Mouse (Mus musculus) heart, adult 18-20 months (tissue): ENCODE data around the gene Grcc10. TPM values are rescaled to one million over a fixed set of nuclear protein-coding genes. Genes with fewer than 3 reads are reported as not detected.

Experiments used
- DNase-seq, 2 experiments: peaks; one replicate each; pipeline ENCODE4 v3.0.0; 2021 to 2022; ENCODE audit warnings: mixed read lengths in 1 of 2
- microRNA-seq, 2 experiments: library from miRNA; unstranded; fragments of <30 nt; microRNA quantifications; one replicate each; pipeline ENCODE4 v1.2.0; 2022
- total RNA-seq, 2 experiments: library from RNA; stranded (reverse); gene quantifications; 2 replicates each; pipeline ENCODE4 v1.2.3; 2021

Grcc10 gene
- total RNA-seq, 2 experiments from 2014 or later = 277 to 290 TPM

- no peak for DNase-seq
These were observed 38.9 kb downstream of the Grcc10 start for GRCm38 (mm10) chr6:124702102-124702783.

GRCm38 (mm10) chr6:124701338-124701737 is 39.8 kb downstream of the Grcc10 start:
- DNase-seq = no peak

- DNase-seq = peak; percentile 79 to 87
These were observed 41.1 kb downstream of the Grcc10 start for GRCm38 (mm10) chr6:124699962-124700610.

GRCm38 (mm10) chr6:124699366-124699765 is 41.8 kb downstream of the Grcc10 start:
- no peak for DNase-seq

GRCm38 (mm10) chr6:124698751-124699150 is 42.4 kb downstream of the Grcc10 start:
- DNase-seq = no peak

GRCm38 (mm10) chr6:124696441-124697150 is 44.6 kb downstream of the Grcc10 start:
- peak in 1 of 2 experiments; percentile 31 for DNase-seq

- DNase-seq = peak; percentile 83 to 88
These were observed 46.8 kb downstream of the Grcc10 start for GRCm38 (mm10) chr6:124694166-124694955.

GRCm38 (mm10) chr6:124693243-124693981 is 47.8 kb downstream of the Grcc10 start:
- DNase-seq = no peak

GRCm38 (mm10) chr6:124690517-124690916 is 50.7 kb downstream of the Grcc10 start:
- no peak for DNase-seq

Small RNAs within 50 kb of the gene (microRNA-seq; reads per million reads assigned to microRNA genes)
- gene Mir141 (25.9 to 30.7 reads per million in 2 experiments), gene Mir200c (366 to 2,357 reads per million in 2 experiments)

Other genes starting within 250 kb of the Grcc10 start
- 1 to 10 TPM; 1.3 to 2.1 TPM for gene C1rl, start 248.3 kb downstream of the Grcc10 start, total RNA-seq
- 10 to 100 TPM; 12.0 to 17.7 TPM for gene C1ra, start 229.0 kb downstream of the Grcc10 start, total RNA-seq
- 10 to 100 TPM; 27.9 to 33.2 TPM for gene C1s1, start 199.0 kb downstream of the Grcc10 start, total RNA-seq
- gene C1rb, start 171.1 kb downstream of the Grcc10 start, total RNA-seq = 1 to 10 TPM; 1.9 TPM
- gene C1s2, start 105.3 kb downstream of the Grcc10 start, total RNA-seq = under 1 TPM; 0.57 to 0.90 TPM
- gene Lpcat3, start 78.3 kb downstream of the Grcc10 start, total RNA-seq = 10 to 100 TPM; 37.3 to 38.3 TPM
- 10 to 100 TPM; 78.1 to 80.8 TPM for gene Emg1, start 29.2 kb downstream of the Grcc10 start, total RNA-seq
- gene Phb2, start 29.0 kb downstream of the Grcc10 start, total RNA-seq = 100 to 1,000 TPM; 277 to 319 TPM
- gene Ptpn6, start 2.7 kb downstream of the Grcc10 start, total RNA-seq = 10 to 100 TPM in 1 of 2 experiments, 1 to 10 TPM in 1; 3.0 to 12.9 TPM
- not detected for gene Gm45234, start 14.6 kb upstream of the Grcc10 start, total RNA-seq
- 10 to 100 TPM; 41.1 to 46.9 TPM for gene Atn1, start 15.2 kb upstream of the Grcc10 start, total RNA-seq
- gene Eno2, start 28.3 kb upstream of the Grcc10 start, total RNA-seq = 1 to 10 TPM; 2.5 to 2.7 TPM
- under 1 TPM; 0.55 to 0.82 TPM for gene Lrrc23, start 38.4 kb upstream of the Grcc10 start, total RNA-seq
- 1 to 10 TPM; 2.7 to 3.0 TPM for gene Spsb2, start 67.3 kb upstream of the Grcc10 start, total RNA-seq
- gene Tpi1, start 72.9 kb upstream of the Grcc10 start, total RNA-seq = 1,000 to 10,000 TPM in 1 of 2 experiments, 100 to 1,000 TPM in 1; 897 to 1,017 TPM
- gene Usp5, start 88.1 kb upstream of the Grcc10 start, total RNA-seq = 10 to 100 TPM; 74.6 to 78.6 TPM
- gene Cdca3, start 88.2 kb upstream of the Grcc10 start, total RNA-seq = under 1 TPM; 0.54 to 0.55 TPM
- 10 to 100 TPM; 14.1 to 14.6 TPM for gene Gnb3, start 98.9 kb upstream of the Grcc10 start, total RNA-seq
- 1 to 10 TPM; 8.2 to 8.3 TPM for gene P3h3, start 116.4 kb upstream of the Grcc10 start, total RNA-seq
- gene Gpr162, start 122.6 kb upstream of the Grcc10 start, total RNA-seq = under 1 TPM; 0.36 to 0.84 TPM
- 1 to 10 TPM in 1 of 2 experiments, under 1 TPM in 1; 0.50 to 3.7 TPM for gene Cd4, start 146.8 kb upstream of the Grcc10 start, total RNA-seq
- under 1 TPM; 0.23 to 0.35 TPM for gene Lag3, start 170.3 kb upstream of the Grcc10 start, total RNA-seq
- 100 to 1,000 TPM; 135 to 139 TPM for gene Ptms, start 178.7 kb upstream of the Grcc10 start, total RNA-seq
- gene Mlf2, start 190.0 kb upstream of the Grcc10 start, total RNA-seq = 100 to 1,000 TPM; 185 to 191 TPM
- 100 to 1,000 TPM in 1 of 2 experiments, 10 to 100 TPM in 1; 94.3 to 102 TPM for gene Cops7a, start 224.2 kb upstream of the Grcc10 start, total RNA-seq